In the genomic region with DNA sequence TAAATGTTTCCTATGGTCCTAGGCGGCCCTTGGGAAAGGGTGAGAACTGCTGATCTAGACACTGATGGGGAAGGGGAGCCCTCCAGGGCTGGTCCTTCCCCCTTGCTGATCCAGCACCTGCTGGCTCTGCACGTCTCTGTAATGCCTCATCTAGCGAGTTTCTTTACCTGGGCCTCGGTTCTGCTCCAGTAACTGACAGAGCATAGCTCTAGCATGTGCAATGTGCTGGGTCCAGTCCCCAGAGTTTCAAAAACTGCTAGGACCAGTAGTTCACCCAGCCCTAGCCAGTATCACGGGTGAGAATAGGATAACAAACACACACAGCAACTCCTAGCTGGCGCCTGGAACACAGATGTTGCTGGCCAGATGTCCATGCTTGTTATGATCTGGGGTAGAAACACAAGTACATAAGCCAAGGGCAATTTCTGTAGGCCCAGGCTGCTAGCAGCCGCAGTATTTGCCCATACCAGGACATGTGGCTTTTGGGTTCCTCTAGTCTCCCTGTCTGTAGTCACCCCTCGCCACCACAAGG, we compare ENCODE assay signal across 28 mouse cellular contexts. TPM values are rescaled to one million over a fixed set of nuclear protein-coding genes. Genes with fewer than 3 reads are reported as not detected.
DNase-seq lines count a peak whose midpoint lies in the region; ATAC-seq and TF ChIP-seq lines count a peak whose summit lies in the region.
"Had no signal": no experiment of that assay in that cellular context is flagged by ENCODE, and none has a peak within 500 bp of the region (broad histone marks: within the 10 kb centered on the region; RNA-seq: fewer than 3 reads in every experiment).

No protein-coding gene starts in this region.

- H3K4me3 ChIP-seq in kidney, embryonic 16.5 days (ENCODE audit: low read length): no peak overlapping the region
- H3K4me3 ChIP-seq in midbrain, embryonic 13.5 days (replicated peaks): no peak overlapping the region
- no peak overlapping the region for H3K4me3 ChIP-seq in midbrain, embryonic 14.5 days (replicated peaks; ENCODE audit: low read depth, low read length)
- H3K4me3 ChIP-seq in limb, embryonic 14.5 days (replicated peaks; ENCODE audit: low read length): no peak overlapping the region
- H3K4me3 ChIP-seq in hindbrain, embryonic 14.5 days (replicated peaks; ENCODE audit: low read length): no peak overlapping the region
- H3K4me3 ChIP-seq: forebrain, embryonic 13.5 days; heart, embryonic 10.5 days; heart, embryonic 15.5 days had no signal

- DNase-seq in kidney, postnatal 4 days: no peak
- DNase-seq in midbrain, embryonic 14.5 days: no peak
- DNase-seq in forelimb bud, embryonic 11.5 days (ENCODE audit: low read depth, low spot score): peak; percentile 49
- DNase-seq in limb, embryonic 14.5 days (ENCODE audit: low spot score): no peak
- no peak for DNase-seq in hindbrain, embryonic 14.5 days (ENCODE audit: low spot score)
- no peak for DNase-seq in left cerebral cortex, postnatal 14 days (ENCODE audit: low spot score in 2 of 2)
- DNase-seq: adrenal gland, adult 2 months; cerebellum, adult 2 months; cerebellum, postnatal 14 days; gastrocnemius, postnatal 25 days; heart, adult 11 months; kidney, adult 9 months; liver, postnatal 0 days; lung, postnatal 36 days; right cerebral cortex, postnatal 4 days; thymus, adult 2 months; thymus, postnatal 36 days had no signal

- H3K27ac ChIP-seq in kidney, embryonic 16.5 days (ENCODE audit: low read length): no peak overlapping the region
- H3K27ac ChIP-seq in midbrain, embryonic 13.5 days: no peak overlapping the region
- no peak overlapping the region for H3K27ac ChIP-seq in midbrain, embryonic 14.5 days (replicated peaks; ENCODE audit: low read depth, low read length)
- 0 out of 2 replicates have a peak overlapping the region, but pooled peaks have one; percentile 8 for H3K27ac ChIP-seq in limb, embryonic 14.5 days (replicated peaks; ENCODE audit: low read depth, low read length)
- H3K27ac ChIP-seq in hindbrain, embryonic 14.5 days: no peak overlapping the region
- H3K27ac ChIP-seq: forebrain, embryonic 13.5 days; heart, embryonic 10.5 days; heart, embryonic 15.5 days; hindbrain, postnatal 0 days had no signal

- H3K4me1 ChIP-seq in kidney, embryonic 16.5 days (ENCODE audit: insufficient read depth, low read length): no peaks in the 10 kb centered on the region; the same call in 1 of the 2 replicates
- H3K4me1 ChIP-seq in midbrain, embryonic 13.5 days (replicated peaks): no peaks in the 10 kb centered on the region
- H3K4me1 ChIP-seq in midbrain, embryonic 14.5 days (ENCODE audit: control insufficient read depth, insufficient read depth, low read length): no peaks in the 10 kb centered on the region
- peaks cover 25% of the 10 kb centered on the region for H3K4me1 ChIP-seq in limb, embryonic 14.5 days (ENCODE audit: control insufficient read depth, insufficient read depth, low read length)
- H3K4me1 ChIP-seq in hindbrain, embryonic 14.5 days (replicated peaks; ENCODE audit: control insufficient read depth, insufficient read depth, low read length): no peaks in the 10 kb centered on the region
- H3K4me1 ChIP-seq: heart, embryonic 15.5 days had no signal

- ATAC-seq in kidney, embryonic 16.5 days (ENCODE audit: low FRiP score, low TSS enrichment): peak; percentile 53; the same call in 1 of the 2 replicates
- 0 out of 2 replicates have a peak, but pooled peaks have one; percentile 19 for ATAC-seq in midbrain, embryonic 13.5 days
- ATAC-seq in midbrain, embryonic 14.5 days (ENCODE audit: low FRiP score, low TSS enrichment): no peak
- no peak for ATAC-seq in limb, embryonic 14.5 days (ENCODE audit: low FRiP score, low read depth)
- ATAC-seq in hindbrain, embryonic 14.5 days (ENCODE audit: low FRiP score): no peak
- ATAC-seq: CD4-positive, CD25-positive, alpha-beta regulatory T cell, adult 4 months; forebrain, embryonic 13.5 days; hindbrain, postnatal 0 days; intestine, embryonic 16.5 days; liver, postnatal 0 days had no signal

- no peak overlapping the region for H3K4me2 ChIP-seq in kidney, embryonic 16.5 days (replicated peaks; ENCODE audit: low read depth, low read length)
- no peak overlapping the region for H3K4me2 ChIP-seq in midbrain, embryonic 13.5 days (replicated peaks)
- no peak overlapping the region for H3K4me2 ChIP-seq in midbrain, embryonic 14.5 days (ENCODE audit: low read length)
- no peak overlapping the region for H3K4me2 ChIP-seq in limb, embryonic 14.5 days (replicated peaks; ENCODE audit: low read depth, low read length, severe bottlenecking)
- no peak overlapping the region for H3K4me2 ChIP-seq in hindbrain, embryonic 14.5 days (replicated peaks)
- H3K4me2 ChIP-seq: forebrain, embryonic 13.5 days; heart, embryonic 15.5 days; midbrain, embryonic 11.5 days had no signal

- H3K9me3 ChIP-seq in kidney, embryonic 16.5 days (ENCODE audit: low read length): no peaks in the 10 kb centered on the region
- H3K9me3 ChIP-seq in midbrain, embryonic 13.5 days: no peaks in the 10 kb centered on the region
- no peaks in the 10 kb centered on the region for H3K9me3 ChIP-seq in midbrain, embryonic 14.5 days (ENCODE audit: control insufficient read depth, low read length)
- H3K9me3 ChIP-seq in limb, embryonic 14.5 days (ENCODE audit: control insufficient read depth, low read length): no peaks in the 10 kb centered on the region
- H3K9me3 ChIP-seq in hindbrain, embryonic 14.5 days (ENCODE audit: control insufficient read depth, low read length): no peaks in the 10 kb centered on the region
- H3K9me3 ChIP-seq: forebrain, embryonic 13.5 days; heart, embryonic 10.5 days; heart, embryonic 15.5 days had no signal

- TF ChIP-seq POLR2A in limb, embryonic 14.5 days (IDR thresholded peaks at IDR 0.05; ENCODE audit: borderline replicate concordance, extremely low read depth, insufficient read depth, insufficient read length): no peak

- H3K27me3 ChIP-seq in kidney, embryonic 16.5 days (ENCODE audit: insufficient read depth, low read length): no peaks in the 10 kb centered on the region
- H3K27me3 ChIP-seq in midbrain, embryonic 13.5 days: no peaks in the 10 kb centered on the region
- no peaks in the 10 kb centered on the region for H3K27me3 ChIP-seq in midbrain, embryonic 14.5 days (ENCODE audit: control insufficient read depth, insufficient read depth, low read length)
- H3K27me3 ChIP-seq in limb, embryonic 14.5 days (ENCODE audit: control insufficient read depth, insufficient read depth, low read length): no peaks in the 10 kb centered on the region
- H3K27me3 ChIP-seq in hindbrain, embryonic 14.5 days (ENCODE audit: control insufficient read depth, insufficient read depth, low read length): no peaks in the 10 kb centered on the region
- H3K27me3 ChIP-seq: forebrain, embryonic 13.5 days had no signal

- WGBS in kidney, embryonic 16.5 days: 59% methylated on average over 8 of the region's 8 CpGs
- WGBS in midbrain, embryonic 13.5 days: 79% methylated on average over 8 of the region's 8 CpGs
- WGBS in midbrain, embryonic 14.5 days: 73% methylated on average over 8 of the region's 8 CpGs
- 31% methylated on average over 8 of the region's 8 CpGs for whole genome bisulfite sequencing in limb, embryonic 14.5 days
- 73% methylated on average over 8 of the region's 8 CpGs for WGBS in hindbrain, embryonic 14.5 days

- intact Hi-C loops in left cerebral cortex, postnatal 14 days (cut with DNase I): no loop called here

- no peaks in the 10 kb centered on the region for H3K36me3 ChIP-seq in kidney, embryonic 16.5 days (ENCODE audit: insufficient read depth, low read length)
- no peaks in the 10 kb centered on the region for H3K36me3 ChIP-seq in midbrain, embryonic 13.5 days
- no peaks in the 10 kb centered on the region for H3K36me3 ChIP-seq in midbrain, embryonic 14.5 days (ENCODE audit: control insufficient read depth, insufficient read depth, low read length)
- no peaks in the 10 kb centered on the region for H3K36me3 ChIP-seq in limb, embryonic 14.5 days (ENCODE audit: control insufficient read depth, insufficient read depth, low read length)
- no peaks in the 10 kb centered on the region for H3K36me3 ChIP-seq in hindbrain, embryonic 14.5 days (replicated peaks; ENCODE audit: control insufficient read depth, insufficient read depth)
- H3K36me3 ChIP-seq: heart, embryonic 10.5 days; heart, embryonic 15.5 days had no signal

- H3K9ac ChIP-seq in kidney, embryonic 16.5 days (replicated peaks; ENCODE audit: low read length): no peak overlapping the region
- H3K9ac ChIP-seq in midbrain, embryonic 13.5 days (replicated peaks): no peak overlapping the region
- no peak overlapping the region for H3K9ac ChIP-seq in midbrain, embryonic 14.5 days (replicated peaks; ENCODE audit: low read length)
- no peak overlapping the region for H3K9ac ChIP-seq in limb, embryonic 14.5 days (ENCODE audit: low read depth, low read length, severe bottlenecking)
- H3K9ac ChIP-seq in hindbrain, embryonic 14.5 days: no peak overlapping the region
- H3K9ac ChIP-seq: forebrain, embryonic 13.5 days; heart, embryonic 15.5 days; liver, postnatal 0 days had no signal

RNA-seq across cellular contexts. Expression of gene Haao, which starts 10.0 kb away (rescaled TPM):
- 2.9 and 3.4 TPM in 2 replicates for polyA plus RNA-seq in kidney, embryonic 16.5 days (2015; fragmentation: Nextera tagmentation; extraction: Ambion mirVana)
- polyA plus RNA-seq in midbrain, embryonic 13.5 days (2015; fragmentation: Nextera tagmentation; extraction: Ambion mirVana): 0.31 TPM in 1 of 2 replicates, not detected in the other
- 0.20 TPM in 1 of 2 replicates, not detected in the other for polyA plus RNA-seq in midbrain, embryonic 14.5 days (2014; fragmentation: Nextera tagmentation; extraction: Ambion mirVana)
- polyA plus RNA-seq in limb, embryonic 14.5 days (2012; rRNA removed): 0.92 and 1.2 TPM in 2 replicates
- polyA plus RNA-seq in limb, embryonic 14.5 days (2014; fragmentation: Nextera tagmentation; extraction: Ambion mirVana): 1.3 and 2.0 TPM in 2 replicates
- polyA plus RNA-seq in hindbrain, embryonic 14.5 days (2014; fragmentation: Nextera tagmentation; extraction: Ambion mirVana): not detected in 2 replicates
- under 1 TPM in 1 of 2 experiments, not detected in 1; 0.36 TPM for total RNA-seq in left cerebral cortex, postnatal 14 days (2021)
- total RNA-seq: gastrocnemius, postnatal 25 days; layer of hippocampus, postnatal 10 days had no signal
- polyA plus RNA-seq: forebrain, embryonic 13.5 days; hindbrain, embryonic 11.5 days; midbrain, embryonic 11.5 days had no signal

Comparison
In these comparisons a context has a peak if more than half of its experiments do, and no peak if none do; other contexts are left out.
1. ATAC-seq: peak in kidney, embryonic 16.5 days (single experiment) and midbrain, embryonic 13.5 days (single experiment); none in midbrain, embryonic 14.5 days (single experiment), limb, embryonic 14.5 days (single experiment) and hindbrain, embryonic 14.5 days (single experiment).